Mouse (Mus musculus) midbrain, embryonic 15.5 days (tissue): ENCODE measurements around the gene Slc38a4. TPM values are rescaled to one million over a fixed set of nuclear protein-coding genes. Genes with fewer than 3 reads are reported as not detected.

ENCODE experiments used
- ATAC-seq: fragments of 200-750 bp; cut with Nextera tagmentation; replicated peaks from 2 replicates; pipeline ENCODE4 v1.8.0; 2017; ENCODE audit warnings: moderate TSS enrichment
- H3K27ac ChIP-seq: fragments of 300-500 bp; sonication (generic); 2 replicates; pipeline ENCODE4 v1.5.1; 2015; ENCODE audit warnings: mild to moderate bottlenecking, inconsistent platforms
- H3K27me3 ChIP-seq: fragments of 300-500 bp; sonication (generic); replicated peaks from 2 replicates; pipeline ENCODE4 v1.6.1; 2015; ENCODE audit warnings: inconsistent platforms
- H3K36me3 ChIP-seq: fragments of 300-500 bp; sonication (generic); replicated peaks from 2 replicates; pipeline ENCODE4 v1.6.1; 2015; ENCODE audit warnings: inconsistent platforms
- H3K4me1 ChIP-seq: fragments of 300-500 bp; sonication (generic); 2 replicates; pipeline ENCODE4 v1.6.1; 2015; ENCODE audit warnings: inconsistent platforms
- H3K4me2 ChIP-seq: fragments of 300-500 bp; sonication (generic); 2 replicates; pipeline ENCODE4 v1.6.1; 2015; ENCODE audit warnings: inconsistent platforms, mild to moderate bottlenecking, moderate library complexity
- H3K4me3 ChIP-seq: fragments of 300-500 bp; sonication (generic); 2 replicates; pipeline ENCODE4 v1.5.1; 2015; ENCODE audit warnings: mild to moderate bottlenecking, inconsistent platforms
- H3K9ac ChIP-seq: fragments of 300-500 bp; sonication (generic); 2 replicates; pipeline ENCODE4 v1.6.1; 2015; ENCODE audit warnings: mild to moderate bottlenecking, inconsistent platforms
- H3K9me3 ChIP-seq: fragments of 300-500 bp; sonication (generic); 2 replicates; pipeline ENCODE4 v1.6.1; 2016; ENCODE audit warnings: inconsistent platforms
- whole genome bisulfite sequencing: fragments of 180-500 bp; shearing (Covaris S2); methylation state at CpG from one replicate; pipeline ENCODE4 v1.1.7; 2015; ENCODE audit warnings: mixed read lengths; 5-methylcytosine and 5-hydroxymethylcytosine counted together
- polyA plus RNA-seq: library from polyadenylated mRNA; unstranded; fragments of >200 nt; fragmentation: Nextera tagmentation; extraction: Ambion mirVana; gene quantifications from 2 replicates; pipeline ENCODE4 v1.2.1, GENCODE M21; 2015

Gene Slc38a4
- polyA plus RNA-seq, 1 experiment from 2014 or later, result 4.1 TPM

DNA sequence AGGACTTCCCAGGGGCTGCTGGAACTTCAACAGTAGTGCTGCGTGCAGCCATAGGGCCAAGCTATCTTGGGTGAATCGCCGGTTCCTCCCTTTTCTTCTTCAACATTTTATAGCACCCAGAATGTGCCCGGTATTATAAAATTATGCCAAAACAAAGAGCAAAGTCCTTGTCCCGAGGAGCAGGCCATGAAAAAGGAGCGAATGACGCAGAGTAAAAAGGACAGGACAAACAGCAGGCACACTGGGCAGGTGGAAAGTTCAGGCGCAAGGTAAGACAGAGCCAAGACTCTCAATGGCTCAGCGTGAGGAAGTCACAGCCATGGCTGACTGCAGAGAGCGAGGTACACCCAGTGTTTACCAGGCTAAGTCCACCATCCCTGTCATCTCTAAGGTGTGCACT lies 5.7 kb downstream of the Slc38a4 start:
- Histone ChIP-seq H3K36me3 (no peaks in the 10 kb centered on the region), H3K4me3 (no peak overlapping the region), H3K9me3 (0 out of 2 replicates have a peak, but pooled peaks cover 7% of the 10 kb centered on the region), H3K4me2 (no peak overlapping the region), H3K4me1 (peaks cover 8% of the 10 kb centered on the region), H3K27ac (no peak overlapping the region), H3K9ac (no peak overlapping the region), H3K27me3 (no peaks in the 10 kb centered on the region)
- ATAC-seq, result no peak
- 73% methylated on average over 10 of the region's 10 CpGs for WGBS

DNA sequence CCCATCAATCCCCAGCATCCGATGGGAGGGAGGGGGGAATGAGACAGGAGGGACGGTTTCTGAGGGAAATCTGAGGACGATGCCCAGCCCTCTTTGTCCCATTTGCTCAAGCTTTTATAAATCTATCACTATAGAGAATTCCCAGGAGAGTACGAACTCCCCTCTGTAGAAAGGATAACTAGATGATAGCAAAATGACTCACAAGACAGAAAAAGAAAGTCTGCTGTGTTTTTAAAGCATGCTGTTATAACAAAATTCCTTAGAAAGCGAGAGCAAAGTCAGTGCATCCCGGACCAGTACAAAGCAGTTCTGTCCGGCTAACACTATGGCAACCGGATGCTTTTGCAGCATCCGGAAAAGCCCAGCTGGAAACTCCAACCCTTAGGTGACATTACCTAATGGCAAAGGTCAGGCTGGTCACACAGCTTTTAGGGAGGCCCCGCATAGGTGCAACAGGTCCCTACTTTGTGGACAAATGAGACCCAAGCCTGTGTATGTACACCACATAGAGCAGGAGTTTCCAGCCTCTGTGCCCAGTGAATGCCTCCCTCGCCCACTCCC lies 6.4 kb downstream of the Slc38a4 start:
- 65% methylated on average over 11 of the region's 11 CpGs for WGBS
- Histone ChIP-seq H3K4me2 (no peak overlapping the region), H3K27ac (no peak overlapping the region), H3K4me3 (no peak overlapping the region), H3K4me1 (peaks cover 1% of the 10 kb centered on the region), H3K9me3 (0 out of 2 replicates have a peak, but pooled peaks cover under 1% of the 10 kb centered on the region), H3K9ac (no peak overlapping the region), H3K36me3 (no peaks in the 10 kb centered on the region), H3K27me3 (no peaks in the 10 kb centered on the region)
- no peak for ATAC-seq

DNA sequence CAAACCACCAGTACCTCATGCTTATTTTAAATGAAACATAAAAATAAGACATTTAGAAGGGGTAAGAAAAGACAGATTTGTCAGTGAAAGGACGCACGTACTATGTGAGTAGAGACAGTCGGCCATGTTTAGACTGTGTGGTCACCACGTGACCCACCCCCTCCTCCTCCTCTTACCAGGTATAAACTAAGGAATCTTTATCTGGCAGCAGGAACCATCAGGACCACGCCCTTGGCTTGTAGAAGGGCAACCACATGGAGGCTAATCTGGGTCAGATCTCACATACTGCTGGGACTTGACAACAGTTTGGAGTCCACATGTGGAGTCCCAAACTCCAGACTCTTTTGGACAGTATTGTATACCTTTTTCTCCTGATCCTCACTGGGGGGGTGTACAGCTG lies 7.5 kb downstream of the Slc38a4 start:
- H3K27ac ChIP-seq, result no peak overlapping the region
- no peak overlapping the region for H3K4me3 ChIP-seq
- 87% methylated on average over 5 of the region's 5 CpGs for WGBS
- no peak for ATAC-seq
- no peaks in the 10 kb centered on the region for H3K27me3 ChIP-seq
- H3K4me1 ChIP-seq, result no peaks in the 10 kb centered on the region
- no peak overlapping the region for H3K9ac ChIP-seq
- H3K36me3 ChIP-seq, result no peaks in the 10 kb centered on the region
- no peak overlapping the region for H3K4me2 ChIP-seq
- H3K9me3 ChIP-seq, result no peaks in the 10 kb centered on the region

DNA sequence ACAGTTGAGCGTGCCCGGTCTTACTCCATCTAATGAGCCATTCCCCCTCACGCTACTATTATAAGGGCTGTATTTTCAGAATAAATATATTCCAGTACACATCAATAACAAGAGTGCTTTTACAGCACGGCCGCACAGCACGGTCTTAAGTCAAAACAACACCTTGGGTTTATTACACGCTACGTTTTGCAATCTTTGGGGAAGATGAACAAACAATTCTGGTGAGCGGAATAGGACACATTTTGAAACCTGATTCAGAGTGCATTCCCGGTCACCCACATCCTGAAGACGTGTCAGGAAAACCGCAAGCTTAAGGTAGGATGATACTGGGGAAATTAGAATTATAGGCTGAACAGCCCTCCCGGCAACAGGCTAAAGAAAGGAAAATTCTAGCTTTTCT lies 11.8 kb downstream of the Slc38a4 start:
- 94% methylated on average over 13 of the region's 13 CpGs for WGBS
- no peak overlapping the region for H3K4me3 ChIP-seq

DNA sequence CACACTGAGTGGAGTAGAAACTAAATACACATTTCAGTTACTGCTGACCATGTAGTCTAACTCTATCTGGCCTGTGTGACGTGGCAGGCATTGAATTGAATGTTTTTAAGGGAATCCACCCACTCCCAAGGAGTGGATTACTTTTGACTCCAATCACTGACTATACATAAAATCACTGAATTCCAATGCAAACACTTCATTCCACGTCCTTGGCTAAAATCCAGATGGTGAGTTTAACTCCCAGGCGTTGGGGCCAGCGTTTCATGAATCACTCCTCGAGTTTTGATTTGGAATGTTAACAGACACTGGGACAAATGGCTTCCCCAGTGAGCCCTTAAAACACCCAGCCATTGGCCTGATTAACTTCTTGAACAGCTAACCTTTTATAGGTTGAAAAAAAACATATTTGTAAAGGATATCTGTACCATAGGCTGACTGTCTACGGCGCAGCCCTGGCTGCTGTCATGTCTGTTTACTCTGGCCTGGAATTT lies 13.7 kb downstream of the Slc38a4 start:
- Histone ChIP-seq H3K36me3 (no peaks in the 10 kb centered on the region), H3K27ac (no peak overlapping the region), H3K27me3 (no peaks in the 10 kb centered on the region), H3K4me2 (no peak overlapping the region), H3K4me1 (no peaks in the 10 kb centered on the region), H3K9me3 (no peaks in the 10 kb centered on the region), H3K4me3 (no peak overlapping the region), H3K9ac (no peak overlapping the region)
- WGBS, result 73% methylated on average over 7 of the region's 7 CpGs
- no peak for ATAC-seq

More for the DNA sequence above, 11.8 kb downstream of the Slc38a4 start:
- ATAC-seq, result no peak
- no peak overlapping the region for H3K27ac ChIP-seq
- H3K4me2 ChIP-seq, result no peak overlapping the region
- no peak overlapping the region for H3K9ac ChIP-seq
- no peaks in the 10 kb centered on the region for H3K36me3 ChIP-seq
- no peaks in the 10 kb centered on the region for H3K27me3 ChIP-seq
- no peaks in the 10 kb centered on the region for H3K9me3 ChIP-seq
- H3K4me1 ChIP-seq, result no peaks in the 10 kb centered on the region

DNA sequence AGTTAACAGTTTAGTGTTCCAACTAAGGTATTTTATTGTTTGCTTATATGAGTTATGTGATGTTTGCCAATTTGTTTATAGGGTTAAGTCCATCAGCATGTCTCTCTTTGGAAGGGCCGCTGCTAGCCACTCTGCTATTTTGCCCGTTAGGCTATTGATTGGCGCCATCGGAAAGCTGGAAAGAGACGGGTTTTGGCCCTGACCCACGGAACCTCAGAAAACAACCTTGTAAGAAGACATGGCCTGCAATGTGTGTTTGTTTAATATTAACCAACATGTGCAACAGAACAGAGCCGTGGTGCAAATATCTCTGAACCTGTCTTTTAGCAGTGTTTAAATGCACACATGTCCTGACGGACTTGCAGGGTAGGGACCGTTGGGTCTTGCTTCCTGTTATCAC lies 14.6 kb downstream of the Slc38a4 start:
- ATAC-seq, result no peak
- no peak overlapping the region for H3K27ac ChIP-seq
- H3K9ac ChIP-seq, result no peak overlapping the region
- no peaks in the 10 kb centered on the region for H3K9me3 ChIP-seq
- H3K36me3 ChIP-seq, result no peaks in the 10 kb centered on the region
- 95% methylated on average over 9 of the region's 9 CpGs for WGBS
- H3K4me3 ChIP-seq, result no peak overlapping the region
- no peaks in the 10 kb centered on the region for H3K27me3 ChIP-seq
- H3K4me2 ChIP-seq, result no peak overlapping the region
- no peaks in the 10 kb centered on the region for H3K4me1 ChIP-seq

DNA sequence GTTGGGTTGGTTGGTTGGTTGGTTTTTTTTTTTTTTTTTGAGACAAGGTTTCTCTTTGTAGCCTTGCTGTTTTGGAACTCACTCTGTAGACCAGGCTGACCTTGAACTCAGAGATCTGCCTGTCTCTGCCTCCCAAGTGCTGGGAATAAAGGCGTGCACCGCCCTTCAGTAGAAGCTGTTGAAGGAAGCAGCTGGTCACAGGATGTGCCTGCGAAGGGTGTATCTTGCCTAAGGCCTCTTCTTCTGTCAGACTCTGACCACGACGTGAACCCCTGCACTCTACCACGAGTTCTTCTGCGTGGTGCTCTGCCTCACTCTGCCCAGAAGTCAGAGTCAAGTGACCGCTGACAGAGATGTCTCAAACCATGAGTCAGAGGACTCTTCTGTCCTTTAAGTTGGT lies 18.0 kb downstream of the Slc38a4 start:
- 94% methylated on average over 8 of the region's 8 CpGs for WGBS
- Histone ChIP-seq H3K4me3 (no peak overlapping the region), H3K4me1 (no peaks in the 10 kb centered on the region)

DNA sequence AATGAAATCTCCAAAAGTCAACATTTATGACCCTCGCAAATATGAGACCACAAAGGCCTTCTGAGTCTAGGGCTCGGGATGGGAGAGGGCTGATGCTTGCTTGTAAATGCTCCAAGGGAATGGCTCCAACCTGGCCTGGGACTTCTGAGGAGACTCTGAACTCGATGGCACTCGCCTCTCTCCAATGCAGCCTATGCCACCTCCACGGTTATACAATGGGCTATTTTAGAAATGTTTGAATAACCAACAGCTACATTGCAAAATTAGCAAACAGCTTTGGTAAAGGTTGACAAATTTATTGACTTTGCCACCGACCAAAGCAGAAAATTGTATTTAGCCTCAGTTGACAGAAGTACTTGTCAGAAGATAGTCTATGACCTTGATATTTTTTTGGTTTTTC lies 19.9 kb downstream of the Slc38a4 start:
- no peak overlapping the region for H3K9ac ChIP-seq
- no peaks in the 10 kb centered on the region for H3K9me3 ChIP-seq
- ATAC-seq, result no peak
- H3K27me3 ChIP-seq, result no peaks in the 10 kb centered on the region
- no peaks in the 10 kb centered on the region for H3K4me1 ChIP-seq
- no peak overlapping the region for H3K4me3 ChIP-seq
- H3K27ac ChIP-seq, result no peak overlapping the region
- no peaks in the 10 kb centered on the region for H3K36me3 ChIP-seq
- WGBS, result 89% methylated on average over 6 of the region's 6 CpGs
- H3K4me2 ChIP-seq, result no peak overlapping the region

More for the DNA sequence above, 18.0 kb downstream of the Slc38a4 start:
- ATAC-seq, result no peak
- Histone ChIP-seq H3K27ac (no peak overlapping the region), H3K9ac (no peak overlapping the region), H3K9me3 (no peaks in the 10 kb centered on the region), H3K4me2 (no peak overlapping the region), H3K27me3 (no peaks in the 10 kb centered on the region), H3K36me3 (no peaks in the 10 kb centered on the region)

DNA sequence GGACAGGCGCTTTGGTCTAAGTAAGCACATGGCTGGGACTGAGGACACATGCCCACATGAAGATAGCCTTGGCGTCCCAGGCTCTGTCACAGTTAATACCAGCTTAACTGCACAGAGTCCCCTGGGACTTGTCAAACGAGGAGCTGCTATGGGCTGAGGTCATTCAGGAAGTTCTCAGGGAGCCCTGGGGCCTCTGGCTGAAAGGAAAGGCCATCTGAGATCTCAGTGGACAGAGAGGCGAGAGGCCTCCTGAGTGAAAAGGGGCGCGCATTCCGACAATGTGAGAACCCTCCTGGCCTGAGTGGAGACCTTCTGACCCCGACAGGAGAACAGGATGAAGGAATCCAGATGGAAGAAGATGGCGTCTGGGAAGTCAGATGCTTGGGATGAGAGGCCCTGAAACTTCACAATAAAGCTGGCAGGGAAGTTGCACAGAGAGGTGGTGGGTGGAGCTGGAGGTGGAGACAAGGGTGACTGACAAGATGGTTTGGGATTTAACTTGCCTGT lies 22.2 kb downstream of the Slc38a4 start:
- Histone ChIP-seq H3K9ac (no peak overlapping the region), H3K4me1 (no peaks in the 10 kb centered on the region), H3K27ac (no peak overlapping the region), H3K9me3 (no peaks in the 10 kb centered on the region), H3K4me3 (no peak overlapping the region), H3K4me2 (no peak overlapping the region), H3K27me3 (no peaks in the 10 kb centered on the region), H3K36me3 (no peaks in the 10 kb centered on the region)
- WGBS, result 58% methylated on average over 9 of the region's 9 CpGs
- ATAC-seq, result no peak

DNA sequence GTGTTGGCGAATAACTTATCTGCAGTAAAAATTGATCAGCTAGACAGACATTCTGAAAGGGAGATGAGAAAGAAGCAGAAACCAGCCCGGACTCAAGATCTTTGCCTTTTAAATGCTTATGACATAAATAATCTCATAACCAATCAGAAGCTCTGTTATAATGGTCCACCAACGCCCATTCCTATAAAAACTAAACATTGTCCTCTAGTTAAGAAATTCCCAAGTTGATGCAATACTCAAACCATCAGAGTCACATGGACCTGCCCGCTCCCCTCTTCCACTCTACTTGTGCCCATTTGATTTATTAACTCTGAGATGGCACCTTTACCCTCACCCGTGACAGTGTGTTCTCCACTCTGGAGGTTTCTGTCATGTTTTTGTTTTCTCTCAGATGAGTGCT lies 23.9 kb downstream of the Slc38a4 start:
- Histone ChIP-seq H3K9me3 (no peaks in the 10 kb centered on the region), H3K4me3 (no peak overlapping the region), H3K27me3 (no peaks in the 10 kb centered on the region), H3K36me3 (no peaks in the 10 kb centered on the region), H3K4me2 (no peak overlapping the region), H3K9ac (no peak overlapping the region), H3K4me1 (no peaks in the 10 kb centered on the region), H3K27ac (no peak overlapping the region)
- ATAC-seq, result no peak
- WGBS, result 94% methylated on average over 5 of the region's 5 CpGs

DNA sequence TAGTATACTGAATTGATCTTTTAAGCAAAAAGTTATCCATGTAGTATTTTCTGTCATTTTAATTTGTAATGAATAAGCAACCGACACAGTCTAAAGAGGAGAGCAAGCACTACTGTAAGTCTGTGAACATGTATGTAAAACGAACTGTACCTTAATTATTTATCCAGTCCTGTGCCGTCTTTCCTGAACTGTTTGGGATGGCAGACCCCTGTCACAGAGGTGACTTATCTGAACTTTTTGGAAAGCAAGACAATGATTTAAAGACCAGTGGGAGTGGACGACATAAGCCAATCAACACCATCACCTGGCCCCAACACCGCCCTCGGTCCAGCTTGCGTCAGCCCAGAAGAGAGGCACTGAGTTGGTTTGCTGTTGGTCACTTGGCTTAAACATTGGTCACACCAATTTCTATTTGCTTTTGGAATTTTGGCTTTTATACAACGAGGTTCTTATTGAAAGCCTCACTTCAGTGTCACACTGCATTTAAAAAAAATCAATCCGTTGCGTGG lies 24.7 kb downstream of the Slc38a4 start:
- no peaks in the 10 kb centered on the region for H3K4me1 ChIP-seq
- H3K9ac ChIP-seq, result no peak overlapping the region
- H3K9me3 ChIP-seq, result no peaks in the 10 kb centered on the region
- H3K4me3 ChIP-seq, result no peak overlapping the region
- H3K27me3 ChIP-seq, result no peaks in the 10 kb centered on the region
- no peak overlapping the region for H3K4me2 ChIP-seq
- H3K27ac ChIP-seq, result no peak overlapping the region
- no peaks in the 10 kb centered on the region for H3K36me3 ChIP-seq
- 94% methylated on average over 10 of the region's 10 CpGs for WGBS
- no peak for ATAC-seq

DNA sequence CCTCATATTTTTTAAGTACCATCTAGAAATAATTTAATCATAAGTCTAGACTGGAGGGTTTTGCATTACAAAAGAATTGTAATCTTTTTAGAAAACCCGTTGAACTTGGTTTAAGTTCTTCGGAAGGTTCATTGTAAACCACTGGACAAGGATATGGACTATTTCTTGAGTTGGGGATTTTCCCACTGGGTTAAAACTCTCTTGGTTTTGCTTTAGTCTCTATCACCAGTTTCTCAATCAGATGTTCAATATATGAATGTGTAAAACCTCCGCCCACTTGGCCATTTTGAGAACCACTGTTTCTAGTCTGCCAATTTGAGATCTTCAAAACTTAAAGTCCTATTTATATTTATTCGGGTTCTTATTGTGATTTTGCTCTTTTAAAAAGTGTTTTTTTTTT lies 25.6 kb downstream of the Slc38a4 start:
- no peak overlapping the region for H3K9ac ChIP-seq
- ATAC-seq, result no peak
- H3K4me1 ChIP-seq, result no peaks in the 10 kb centered on the region
- no peaks in the 10 kb centered on the region for H3K9me3 ChIP-seq
- H3K4me3 ChIP-seq, result no peak overlapping the region
- H3K27me3 ChIP-seq, result no peaks in the 10 kb centered on the region
- H3K4me2 ChIP-seq, result no peak overlapping the region
- 77% methylated on average over 4 of the region's 4 CpGs for WGBS
- no peak overlapping the region for H3K27ac ChIP-seq
- H3K36me3 ChIP-seq, result no peaks in the 10 kb centered on the region

DNA sequence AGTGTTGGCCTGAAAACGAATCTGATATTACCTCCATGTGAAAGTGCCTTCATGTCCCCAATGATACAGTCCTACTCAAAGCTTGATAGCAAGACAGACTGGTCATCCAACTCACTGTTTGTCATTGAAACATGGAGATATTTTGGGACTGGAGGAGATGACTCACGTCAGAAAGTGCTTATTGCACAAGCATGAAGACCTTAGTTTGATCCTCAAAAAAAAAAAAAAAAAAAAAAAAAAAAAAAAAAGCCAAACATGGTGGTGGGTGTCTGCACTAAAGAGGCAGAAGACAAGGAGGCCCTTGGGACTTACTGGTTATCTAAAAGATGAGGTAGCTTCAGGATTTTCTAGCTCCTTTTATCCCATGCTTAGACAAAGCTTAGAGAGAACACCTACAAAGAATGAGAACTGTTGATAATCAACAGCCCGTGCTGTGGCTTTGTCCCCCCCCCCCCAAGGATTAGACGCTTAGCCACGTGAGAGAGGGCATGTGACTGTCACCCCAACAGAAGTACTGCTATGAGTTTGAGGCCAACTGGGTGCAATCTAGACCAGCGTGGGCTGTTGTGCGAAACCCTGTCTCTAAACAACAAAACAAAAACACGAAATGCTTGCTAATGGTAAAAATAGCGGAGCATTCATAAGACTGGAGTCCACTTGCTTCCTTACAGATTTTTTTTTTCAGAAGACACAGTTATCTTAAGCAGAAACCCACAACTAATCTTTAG lies 26.5 kb downstream of the Slc38a4 start:
- H3K9me3 ChIP-seq, result no peaks in the 10 kb centered on the region
- no peak for ATAC-seq
- no peak overlapping the region for H3K27ac ChIP-seq
- no peak overlapping the region for H3K4me2 ChIP-seq
- 75% methylated on average over 9 of the region's 9 CpGs for WGBS
- no peaks in the 10 kb centered on the region for H3K27me3 ChIP-seq
- no peaks in the 10 kb centered on the region for H3K36me3 ChIP-seq
- no peaks in the 10 kb centered on the region for H3K4me1 ChIP-seq
- no peak overlapping the region for H3K4me3 ChIP-seq
- H3K9ac ChIP-seq, result no peak overlapping the region
